Mouse (Mus musculus) midbrain, embryonic 16.5 days (tissue): Measurements from ENCODE around the gene Mt4. TPM values are rescaled to one million over a fixed set of nuclear protein-coding genes. Genes with fewer than 3 reads are reported as not detected.

Experiments
- ATAC-seq: fragments of 200-750 bp; cut with Nextera tagmentation; 2 replicates; pipeline ENCODE4 v1.8.0; 2017; ENCODE audit warnings: moderate TSS enrichment
- H3K27ac ChIP-seq: fragments of 300-500 bp; sonication (generic); 2 replicates; pipeline ENCODE4 v1.5.1; 2014; ENCODE audit warnings: mild to moderate bottlenecking, low read length, mixed read lengths
- H3K27me3 ChIP-seq: fragments of 300-500 bp; sonication (generic); 2 replicates; pipeline ENCODE4 v1.6.1; 2014; ENCODE audit warnings: low read depth, low read length, mixed read lengths; ENCODE audit not compliant: control insufficient read depth, insufficient read depth
- H3K36me3 ChIP-seq: fragments of 300-500 bp; sonication (generic); 2 replicates; pipeline ENCODE4 v1.6.1; 2014; ENCODE audit warnings: mild to moderate bottlenecking, low read length, moderate library complexity, mixed read lengths; ENCODE audit not compliant: control insufficient read depth, insufficient read depth
- H3K4me1 ChIP-seq: fragments of 300-500 bp; sonication (generic); 2 replicates; pipeline ENCODE4 v1.6.1; 2014; ENCODE audit warnings: mild to moderate bottlenecking, low read length, mixed read lengths; ENCODE audit not compliant: control insufficient read depth, insufficient read depth
- H3K4me2 ChIP-seq: fragments of 300-500 bp; sonication (generic); 2 replicates; pipeline ENCODE4 v1.6.1; 2014; ENCODE audit warnings: mild to moderate bottlenecking, low read length, mixed read lengths
- H3K4me3 ChIP-seq: fragments of 300-500 bp; sonication (generic); 2 replicates; pipeline ENCODE4 v1.5.1; 2014; ENCODE audit warnings: low read depth, mild to moderate bottlenecking, low read length, moderate library complexity, mixed read lengths
- H3K9ac ChIP-seq: fragments of 300-500 bp; sonication (generic); 2 replicates; pipeline ENCODE4 v1.6.1; 2014; ENCODE audit warnings: low read depth, low read length, mixed read lengths
- H3K9me3 ChIP-seq: fragments of 300-500 bp; sonication (generic); replicated peaks from 2 replicates; pipeline ENCODE4 v1.6.1; 2014; ENCODE audit warnings: mild to moderate bottlenecking, low read length, mixed read lengths; ENCODE audit not compliant: control insufficient read depth, poor library complexity, severe bottlenecking
- WGBS: fragments of 180-500 bp; shearing (Covaris S2); extraction: QIAGEN DNeasy Blood & Tissue Kit; methylation state at CpG from one replicate; pipeline ENCODE4 v1.1.7; 2014; 5-methylcytosine and 5-hydroxymethylcytosine counted together
- polyA plus RNA-seq: library from polyadenylated mRNA; unstranded; fragments of >200 nt; fragmentation: Nextera tagmentation; extraction: Ambion mirVana; gene quantifications from 2 replicates; pipeline ENCODE4 v1.2.1, GENCODE M21; 2015

Gene Mt4
- polyA plus RNA-seq, 1 experiment from 2014 or later = not detected

DNA sequence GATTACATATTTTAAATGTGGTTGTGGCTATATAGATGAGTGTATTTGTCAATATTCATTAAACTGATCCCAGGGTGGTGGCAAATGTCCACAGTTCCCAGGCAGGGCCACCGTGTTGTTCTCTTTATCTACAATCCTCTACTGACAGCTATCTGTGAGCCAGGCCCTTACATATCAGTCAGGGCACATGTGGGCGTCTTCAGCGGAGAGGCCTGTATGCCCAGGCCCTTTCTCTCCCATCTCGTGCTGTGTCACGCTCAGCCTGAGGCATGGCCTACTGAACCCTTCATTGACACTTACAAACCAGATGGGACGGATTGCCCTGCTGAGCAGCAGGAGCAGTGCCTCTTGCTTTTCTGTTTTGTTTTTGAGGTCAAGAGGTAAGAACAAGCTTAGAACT, 27.6 kb upstream of the Mt4 start:
- Histone ChIP-seq H3K9ac (no peak overlapping the region), H3K9me3 (no peaks in the 10 kb centered on the region), H3K27ac (no peak overlapping the region), H3K36me3 (no peaks in the 10 kb centered on the region), H3K4me3 (no peak overlapping the region), H3K4me1 (no peaks in the 10 kb centered on the region), H3K27me3 (no peaks in the 10 kb centered on the region), H3K4me2 (no peak overlapping the region)
- no peak for ATAC-seq
- WGBS = 72% methylated on average over 6 of the region's 6 CpGs

DNA sequence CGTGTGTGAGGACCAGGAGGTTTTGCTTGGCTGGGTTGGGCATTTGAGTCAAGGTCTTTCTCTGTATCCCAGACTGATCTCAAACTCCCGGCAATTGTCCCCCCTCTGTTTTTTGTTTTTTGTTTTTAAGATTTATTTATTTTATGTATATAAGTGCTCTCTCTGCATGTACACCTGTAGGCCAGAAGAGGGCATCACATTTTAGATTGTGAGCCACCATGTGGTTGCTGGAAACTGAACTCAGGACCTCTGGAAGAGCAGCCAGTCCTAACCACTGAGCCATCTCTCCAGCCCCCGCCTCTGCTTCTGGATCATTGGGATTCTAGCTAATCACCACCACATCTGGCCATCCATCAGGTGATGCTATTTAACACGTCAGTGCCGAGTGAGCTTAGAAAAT, 27.2 kb upstream of the Mt4 start:
- WGBS = 78% methylated on average over 5 of the region's 5 CpGs
- no peaks in the 10 kb centered on the region for H3K36me3 ChIP-seq
- no peaks in the 10 kb centered on the region for H3K9me3 ChIP-seq
- no peak for ATAC-seq
- H3K4me3 ChIP-seq = no peak overlapping the region
- no peak overlapping the region for H3K4me2 ChIP-seq
- H3K9ac ChIP-seq = no peak overlapping the region
- H3K27ac ChIP-seq = no peak overlapping the region
- H3K4me1 ChIP-seq = no peaks in the 10 kb centered on the region
- H3K27me3 ChIP-seq = no peaks in the 10 kb centered on the region

DNA sequence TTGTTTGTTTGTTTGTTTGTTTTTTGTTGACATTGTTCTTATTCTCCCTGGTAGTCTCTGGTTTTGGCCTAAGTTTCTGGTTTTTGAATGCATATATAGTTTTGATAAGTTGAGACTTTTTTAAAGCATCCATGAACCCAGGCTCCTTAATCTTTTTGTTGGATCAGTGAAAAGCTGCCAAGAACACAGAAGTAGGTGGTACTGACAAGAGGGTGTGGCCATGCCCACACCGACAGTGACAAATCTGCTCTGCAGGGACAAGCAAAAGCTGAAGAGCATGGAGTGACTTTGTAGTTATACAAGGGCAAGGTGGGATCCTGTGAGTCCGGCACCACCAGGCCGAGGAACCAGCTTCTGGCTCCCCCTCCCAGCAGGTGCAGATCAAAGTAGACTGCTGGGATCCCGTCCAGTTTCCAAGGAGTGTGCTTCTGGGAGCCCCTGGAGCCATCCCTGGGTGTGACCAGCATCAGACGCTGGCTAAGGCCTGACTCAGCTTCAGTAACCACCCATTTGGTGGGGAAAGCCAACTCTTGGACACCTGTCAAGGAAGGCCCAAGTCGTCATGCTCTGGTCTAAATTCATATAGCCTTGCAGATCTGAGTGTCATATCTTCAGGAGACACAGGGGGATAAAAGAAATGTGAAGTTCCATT, 26.3 kb upstream of the Mt4 start:
- no peak overlapping the region for H3K4me3 ChIP-seq

DNA sequence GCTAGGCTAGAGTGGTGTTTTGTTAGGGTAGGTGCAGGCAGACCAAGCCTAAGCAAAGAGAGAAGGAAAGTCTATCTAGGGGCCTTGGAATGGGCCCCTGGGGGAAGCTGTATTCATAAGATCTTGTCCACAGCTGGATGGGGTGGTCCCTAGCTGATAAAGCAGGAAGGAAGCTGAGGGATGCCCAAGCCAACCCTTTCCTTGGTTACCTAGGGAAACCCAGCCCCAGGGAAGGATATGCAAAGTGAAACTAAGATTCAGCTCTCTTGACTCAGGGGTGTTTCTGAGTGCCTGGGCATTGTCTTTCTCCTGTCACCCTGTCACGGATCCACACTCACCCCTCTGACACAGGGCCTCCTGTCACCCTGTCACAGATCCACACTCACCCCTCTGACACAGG, 23.6 kb upstream of the Mt4 start:
- Histone ChIP-seq H3K9ac (no peak overlapping the region), H3K27ac (no peak overlapping the region), H3K27me3 (no peaks in the 10 kb centered on the region), H3K4me3 (no peak overlapping the region), H3K4me1 (no peaks in the 10 kb centered on the region), H3K4me2 (no peak overlapping the region), H3K36me3 (no peaks in the 10 kb centered on the region), H3K9me3 (no peaks in the 10 kb centered on the region)
- no peak for ATAC-seq
- 50% methylated on average over 1 of the region's 1 CpGs for WGBS

More for the DNA sequence above, 26.3 kb upstream of the Mt4 start:
- no peaks in the 10 kb centered on the region for H3K4me1 ChIP-seq
- H3K9me3 ChIP-seq = no peaks in the 10 kb centered on the region
- no peak overlapping the region for H3K4me2 ChIP-seq
- H3K36me3 ChIP-seq = no peaks in the 10 kb centered on the region
- no peak for ATAC-seq
- H3K9ac ChIP-seq = no peak overlapping the region
- H3K27me3 ChIP-seq = no peaks in the 10 kb centered on the region
- WGBS = 70% methylated on average over 6 of the region's 6 CpGs
- H3K27ac ChIP-seq = no peak overlapping the region

DNA sequence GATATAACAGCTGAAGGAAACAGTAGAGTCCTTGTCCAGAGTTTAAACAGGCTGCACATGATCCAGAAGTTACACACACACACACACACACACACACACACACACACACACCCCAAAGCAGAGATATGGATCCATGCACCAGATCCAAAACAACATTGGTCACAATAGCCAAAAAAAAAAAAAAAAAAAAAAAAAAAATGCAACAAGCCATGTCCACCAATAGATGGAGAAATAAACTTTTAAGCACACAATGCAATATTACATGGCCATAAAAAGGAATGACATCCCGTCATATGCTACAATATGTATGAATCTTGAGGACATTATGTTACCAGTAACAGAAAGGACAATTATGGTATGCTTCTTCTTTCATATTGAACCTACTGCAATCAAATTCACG, 23.0 kb upstream of the Mt4 start:
- no peaks in the 10 kb centered on the region for H3K36me3 ChIP-seq
- H3K4me2 ChIP-seq = no peak overlapping the region
- H3K4me3 ChIP-seq = no peak overlapping the region
- WGBS = 80% methylated on average over 2 of the region's 2 CpGs
- H3K9me3 ChIP-seq = no peaks in the 10 kb centered on the region
- no peak for ATAC-seq
- no peak overlapping the region for H3K9ac ChIP-seq
- H3K27me3 ChIP-seq = no peaks in the 10 kb centered on the region
- peaks cover 3% of the 10 kb centered on the region; the same call in 1 of the 2 replicates for H3K4me1 ChIP-seq
- H3K27ac ChIP-seq = no peak overlapping the region

DNA sequence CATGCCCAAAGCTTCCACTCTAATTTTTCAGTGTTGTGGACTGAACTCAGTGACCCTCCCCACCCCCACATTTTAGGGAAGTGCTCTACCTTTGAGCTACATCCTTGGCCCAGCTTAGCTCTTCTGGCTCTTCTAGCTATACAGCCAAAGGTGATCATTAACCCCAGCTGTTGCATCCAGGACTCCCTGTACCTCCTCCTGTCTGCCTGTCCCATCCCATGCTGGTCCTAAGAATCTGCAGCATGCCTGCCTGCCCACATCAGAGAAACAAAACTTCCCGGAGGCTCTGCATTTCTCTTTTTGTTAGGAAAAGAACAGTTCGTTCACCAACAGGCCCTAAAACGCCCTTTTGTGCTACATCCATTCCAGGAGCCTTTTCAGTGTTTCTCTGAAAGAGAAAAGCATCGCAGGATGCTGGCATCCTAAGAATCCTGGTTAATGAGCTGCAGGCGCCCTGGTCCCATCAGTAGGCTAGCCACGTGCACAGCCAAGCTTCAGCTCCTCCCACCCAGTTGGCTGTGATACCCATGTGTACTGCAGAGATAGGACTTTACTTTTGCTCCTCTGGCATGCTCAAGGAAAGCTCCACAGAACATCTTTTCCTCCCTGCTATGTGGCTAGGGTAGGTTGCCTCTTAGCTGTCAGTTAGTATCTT, 18.1 kb upstream of the Mt4 start:
- peak; percentile 92 for ATAC-seq
- Histone ChIP-seq H3K9me3 (no peaks in the 10 kb centered on the region), H3K4me3 (no peak overlapping the region), H3K9ac (no peak overlapping the region), H3K27ac (peak overlapping the region; percentile 56), H3K4me2 (no peak overlapping the region), H3K36me3 (no peaks in the 10 kb centered on the region), H3K27me3 (no peaks in the 10 kb centered on the region), H3K4me1 (peaks cover 11% of the 10 kb centered on the region)
- WGBS = under 1% methylated on average over 6 of the region's 6 CpGs

DNA sequence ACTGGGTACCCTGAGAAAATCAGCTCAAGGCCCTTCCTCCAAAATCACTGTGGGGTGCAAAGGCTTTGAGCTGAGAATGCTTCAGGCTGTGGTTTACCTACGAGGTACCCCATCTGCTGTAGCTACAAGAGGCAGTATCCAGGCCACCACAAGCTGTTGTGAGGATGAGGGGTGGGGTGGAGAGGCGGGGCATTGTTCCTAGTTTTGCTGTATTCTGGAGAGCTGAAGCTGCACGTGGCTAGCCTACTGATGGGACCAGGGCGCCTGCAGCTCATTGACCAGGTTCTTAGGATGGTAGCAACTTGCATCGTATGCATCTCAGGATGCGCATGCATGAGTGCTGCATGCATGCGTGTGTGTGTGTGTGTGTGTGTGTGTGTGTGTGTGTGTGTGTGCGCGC, 15.4 kb upstream of the Mt4 start:
- H3K27ac ChIP-seq = no peak overlapping the region
- ATAC-seq = no peak
- H3K4me1 ChIP-seq = peaks cover 11% of the 10 kb centered on the region
- no peak overlapping the region for H3K9ac ChIP-seq
- WGBS = 80% methylated on average over 9 of the region's 9 CpGs
- H3K27me3 ChIP-seq = no peaks in the 10 kb centered on the region
- H3K36me3 ChIP-seq = no peaks in the 10 kb centered on the region
- no peaks in the 10 kb centered on the region for H3K9me3 ChIP-seq
- no peak overlapping the region for H3K4me2 ChIP-seq
- no peak overlapping the region for H3K4me3 ChIP-seq

DNA sequence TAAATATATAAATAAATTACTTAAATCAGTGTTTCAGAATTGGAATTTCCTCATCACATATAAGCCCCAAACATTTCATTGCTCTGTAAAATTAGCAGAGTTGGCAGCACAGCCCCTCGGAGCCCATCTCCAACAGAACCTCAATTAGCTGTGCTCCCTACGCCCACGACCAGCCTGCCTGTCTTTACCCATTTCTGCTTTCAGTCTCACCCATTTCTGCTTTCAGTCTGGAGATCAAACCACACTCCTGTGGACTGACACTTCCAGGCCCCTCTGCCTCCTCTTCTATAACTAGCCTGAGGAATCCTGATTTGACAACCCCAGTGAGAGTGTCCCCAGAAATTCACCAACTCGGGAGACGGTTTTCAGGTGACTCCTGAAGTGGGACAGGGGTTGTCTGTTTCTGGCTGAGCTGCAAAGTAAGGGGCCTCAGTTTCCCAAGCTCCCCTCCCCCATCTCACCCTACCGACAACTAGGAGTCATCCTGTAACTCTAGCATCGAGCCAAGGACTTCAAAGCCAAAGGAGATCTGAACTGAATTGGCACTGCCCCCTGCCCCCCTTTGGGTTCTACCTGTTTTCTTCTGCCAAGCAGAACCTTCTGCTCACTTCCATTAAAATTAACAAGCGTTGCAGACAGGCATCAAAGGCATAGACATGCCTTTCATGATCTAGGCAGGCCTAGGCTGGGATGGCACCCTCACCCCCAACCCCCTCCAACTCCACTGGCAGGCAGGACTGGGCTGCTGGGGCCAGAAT, 14.1 kb upstream of the Mt4 start:
- Histone ChIP-seq H3K9ac (no peak overlapping the region), H3K4me1 (peaks cover 11% of the 10 kb centered on the region), H3K27ac (no peak overlapping the region), H3K4me2 (no peak overlapping the region), H3K27me3 (no peaks in the 10 kb centered on the region), H3K9me3 (no peaks in the 10 kb centered on the region), H3K36me3 (no peaks in the 10 kb centered on the region), H3K4me3 (no peak overlapping the region)
- ATAC-seq = no peak
- WGBS = 47% methylated on average over 8 of the region's 8 CpGs

DNA sequence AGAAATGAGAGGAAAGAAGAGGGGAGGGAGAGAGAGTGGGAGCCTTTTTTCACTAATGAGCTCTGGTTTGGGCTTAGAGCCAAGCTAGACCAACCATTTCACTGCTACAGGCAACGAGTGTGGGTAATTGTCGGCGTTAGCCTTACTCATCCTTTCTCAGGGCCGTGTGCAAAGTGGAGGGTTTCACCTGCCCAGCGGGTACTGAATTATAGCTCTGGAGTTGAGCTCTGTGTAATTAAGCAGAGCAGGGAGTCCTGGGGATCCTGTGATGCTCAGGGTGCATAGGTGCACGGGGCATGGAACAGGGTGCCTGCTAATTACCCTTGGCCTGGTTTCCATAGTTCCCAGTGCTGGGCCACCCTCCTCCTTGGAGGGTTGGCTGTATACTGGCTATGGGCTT, 9.3 kb upstream of the Mt4 start:
- peaks cover 8% of the 10 kb centered on the region; the same call in 1 of the 2 replicates for H3K4me1 ChIP-seq
- H3K27ac ChIP-seq = no peak overlapping the region
- H3K9me3 ChIP-seq = no peaks in the 10 kb centered on the region
- no peak overlapping the region for H3K4me2 ChIP-seq
- H3K9ac ChIP-seq = no peak overlapping the region
- no peaks in the 10 kb centered on the region for H3K27me3 ChIP-seq
- 51% methylated on average over 6 of the region's 6 CpGs for WGBS
- no peak overlapping the region for H3K4me3 ChIP-seq
- 0 out of 2 replicates have a peak, but pooled peaks have one; percentile 36 for ATAC-seq
- H3K36me3 ChIP-seq = no peaks in the 10 kb centered on the region
